Mouse (Mus musculus) heart, adult 2 months (tissue): ENCODE measurements around the gene Cabin1.

Experiments
- CTCF ChIP-seq: fragments of 200-600 bp; IDR thresholded peaks from 2 replicates; pipeline ENCODE4 v1.8.1; 2022; ENCODE audit warnings: antibody characterized with exemption, mild to moderate bottlenecking, moderate library complexity
- EP300 ChIP-seq: fragments of 200-500 bp; IDR thresholded peaks from 2 replicates; pipeline ENCODE4 v1.6.1; 2011; ENCODE audit warnings: low read depth, low read length, control low read depth; ENCODE audit not compliant: insufficient read depth
- POLR2A ChIP-seq: fragments of 200-500 bp; IDR thresholded peaks from 2 replicates; pipeline ENCODE4 v1.6.1; 2011; ENCODE audit warnings: mild to moderate bottlenecking, low read depth, low read length, control low read depth; ENCODE audit not compliant: insufficient read depth

- TF ChIP-seq POLR2A (no peak), CTCF (no peak), EP300 (no peak)
These were observed 83.6 kb downstream of the Cabin1 start for GRCm38 (mm10) chr10:75680574-75681001.
